Mouse (Mus musculus) cerebellum, postnatal 14 days (tissue): ENCODE measurements around the gene Exoc3l4.

Experiments used
- DNase-seq, 2 experiments: peaks; one replicate each; pipeline ENCODE4 v3.0.0; 2021; ENCODE audit warnings: mixed read lengths in 2 of 2

The Exoc3l4 gene

GRCm38 (mm10) chr12:111416921-111417779 lies at the start of gene Exoc3l4:
TSS of gene Exoc3l4 (plus strand) at chr12:111417017.
- no peak for DNase-seq

- DNase-seq = no peak
Measured at GRCm38 (mm10) chr12:111367065-111367464, 49.8 kb upstream of the Exoc3l4 start.

GRCm38 (mm10) chr12:111370249-111370648 lies 46.6 kb upstream of the Exoc3l4 start:
- peak in 1 of 2 experiments; percentile 55 for DNase-seq

- no peak for DNase-seq
Measured at GRCm38 (mm10) chr12:111371905-111372304, 44.9 kb upstream of the Exoc3l4 start.

GRCm38 (mm10) chr12:111373411-111373810 lies 43.4 kb upstream of the Exoc3l4 start:
- no peak for DNase-seq

- DNase-seq = no peak
Measured at GRCm38 (mm10) chr12:111374727-111375126, 42.1 kb upstream of the Exoc3l4 start.

- no peak for DNase-seq
Measured at GRCm38 (mm10) chr12:111375559-111375958, 41.3 kb upstream of the Exoc3l4 start.

- no peak for DNase-seq
Measured at GRCm38 (mm10) chr12:111376053-111376452, 40.8 kb upstream of the Exoc3l4 start.

GRCm38 (mm10) chr12:111376826-111377331 lies 39.9 kb upstream of the Exoc3l4 start:
- DNase-seq = peak in 1 of 2 experiments; percentile 61

- peak; percentile 95 to 97 for DNase-seq
Measured at GRCm38 (mm10) chr12:111377376-111377973, 39.3 kb upstream of the Exoc3l4 start, which contains the start of gene Cdc42bpb. TSS of gene Cdc42bpb (minus strand) at chr12:111377718.

- DNase-seq = peak; percentile 68 to 69
Measured at GRCm38 (mm10) chr12:111377986-111378490, 38.8 kb upstream of the Exoc3l4 start.

- DNase-seq = no peak
Measured at GRCm38 (mm10) chr12:111378812-111379211, 38.0 kb upstream of the Exoc3l4 start.

GRCm38 (mm10) chr12:111385883-111386641 lies 30.8 kb upstream of the Exoc3l4 start:
- DNase-seq = no peak

GRCm38 (mm10) chr12:111386642-111387120 lies 30.1 kb upstream of the Exoc3l4 start:
- no peak for DNase-seq

GRCm38 (mm10) chr12:111387146-111387545 lies 29.7 kb upstream of the Exoc3l4 start:
- DNase-seq = no peak

GRCm38 (mm10) chr12:111394008-111394407 lies 22.8 kb upstream of the Exoc3l4 start:
- no peak for DNase-seq

GRCm38 (mm10) chr12:111396997-111397396 lies 19.8 kb upstream of the Exoc3l4 start:
- peak in 1 of 2 experiments; percentile 22 for DNase-seq

- DNase-seq = peak; percentile 88 to 91
Measured at GRCm38 (mm10) chr12:111401454-111402184, 15.2 kb upstream of the Exoc3l4 start.

GRCm38 (mm10) chr12:111404880-111405279 lies 11.9 kb upstream of the Exoc3l4 start:
- DNase-seq = no peak

- no peak for DNase-seq
Measured at GRCm38 (mm10) chr12:111406622-111407021, 10.2 kb upstream of the Exoc3l4 start, which contains the start of gene Lbhd2. TSS of gene Lbhd2 (plus strand) at chr12:111406809.

GRCm38 (mm10) chr12:111409583-111409982 lies 7.2 kb upstream of the Exoc3l4 start:
- DNase-seq = peak; percentile 72 to 81
